Mouse (Mus musculus) lung, postnatal 4 days (tissue): Measurements from ENCODE around the gene Tmem158.

Experiments used
- DNase-seq, 2 experiments: peaks; one replicate each; pipeline ENCODE4 v3.0.0; 2021

Gene Tmem158

DNA sequence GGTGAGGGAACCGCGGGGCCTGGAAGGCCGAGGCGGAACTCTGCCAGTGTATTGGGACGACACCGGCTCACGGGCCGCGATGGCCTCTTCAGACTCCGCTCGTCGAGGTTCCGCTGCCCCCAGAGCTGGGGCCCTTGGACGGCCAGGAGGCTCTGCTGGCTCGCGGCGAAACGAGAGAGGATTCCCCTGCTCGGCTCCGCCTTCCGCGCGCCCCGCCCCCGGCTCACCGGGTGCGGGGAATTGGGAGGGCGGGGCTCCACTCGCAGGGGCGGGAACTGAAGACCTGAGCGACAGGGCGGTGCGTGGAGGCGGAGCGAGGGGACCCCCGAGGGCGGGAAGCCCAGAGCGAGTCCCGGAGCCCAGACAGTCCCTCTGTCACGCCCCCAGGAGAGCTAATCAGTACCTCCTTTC lies at the start of gene Tmem158:
TSS of gene Tmem158 (minus strand) at position 154 of the 411 bp plus-strand sequence.
- DNase-seq: peak; percentile 85 to 90

DNA sequence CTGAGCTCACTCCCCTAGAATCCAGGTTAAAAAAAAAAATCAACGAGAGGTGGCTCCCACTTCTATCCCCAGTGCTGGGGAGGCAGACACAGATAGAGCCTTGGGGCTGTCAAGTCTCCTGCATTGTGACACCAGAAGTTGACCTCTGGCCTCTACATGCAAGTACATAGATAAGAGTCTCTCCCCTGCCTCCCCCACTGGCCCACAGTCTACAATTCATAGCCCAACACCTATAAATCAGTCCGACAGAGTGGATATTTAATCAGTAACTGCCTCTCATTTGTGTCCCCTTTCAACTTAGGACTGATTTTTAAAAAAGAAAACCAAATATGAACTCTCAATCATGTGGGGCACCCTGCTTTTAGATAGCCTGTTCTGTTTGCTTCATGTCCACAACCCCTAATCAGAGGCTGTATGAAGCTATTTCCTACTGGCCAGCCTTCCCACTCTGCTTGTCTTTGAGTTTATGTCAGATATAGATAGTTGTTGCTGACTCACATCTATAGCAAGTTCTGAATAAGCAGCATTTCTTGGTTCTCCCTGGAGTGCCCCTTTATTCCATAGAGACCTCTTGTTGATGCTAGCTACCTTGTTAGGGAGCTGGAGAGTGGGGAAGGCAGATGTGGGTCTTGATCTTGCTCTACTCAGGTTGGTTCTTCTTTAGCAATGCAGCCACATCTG lies 49.3 kb upstream of the Tmem158 start:
- DNase-seq: no peak

DNA sequence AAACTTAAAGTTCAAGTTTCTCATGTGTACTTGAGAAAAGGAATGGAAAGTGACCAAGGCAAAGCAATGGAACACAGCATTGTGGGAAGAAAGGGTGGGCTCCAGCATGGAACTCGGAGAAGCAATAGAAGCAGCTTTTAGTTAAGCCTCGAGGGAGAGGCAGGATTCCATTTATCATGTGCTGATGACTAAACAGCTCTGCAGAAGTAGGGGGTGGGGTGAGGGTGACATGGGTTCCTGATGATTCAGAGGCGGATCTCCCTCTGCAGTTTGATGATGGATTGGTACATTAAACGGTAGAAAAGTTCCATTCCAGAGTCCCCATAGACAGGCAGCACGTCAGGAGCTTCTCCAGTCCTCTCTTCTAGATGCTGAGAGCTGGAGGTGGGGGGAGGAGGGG lies 48.5 kb upstream of the Tmem158 start:
- no peak for DNase-seq

DNA sequence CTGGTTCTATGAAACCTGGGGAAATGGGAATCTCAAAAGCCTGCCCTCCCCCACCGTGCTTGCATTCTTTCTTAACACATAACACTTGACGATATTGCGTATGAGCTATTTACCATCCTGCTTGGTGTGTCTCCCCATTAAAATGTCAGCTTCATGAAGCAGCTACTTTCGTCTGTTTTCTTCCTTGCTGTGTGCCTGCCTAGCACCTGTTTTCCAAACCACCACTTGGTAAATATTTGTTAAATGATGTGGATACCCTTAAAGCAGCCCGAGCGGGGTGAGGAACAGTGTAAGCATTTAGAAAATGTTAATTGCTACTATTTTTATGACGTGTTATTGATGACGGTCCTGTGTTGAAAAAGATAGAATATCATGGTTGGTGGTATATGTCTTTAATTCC lies 44.4 kb upstream of the Tmem158 start:
- DNase-seq: no peak

DNA sequence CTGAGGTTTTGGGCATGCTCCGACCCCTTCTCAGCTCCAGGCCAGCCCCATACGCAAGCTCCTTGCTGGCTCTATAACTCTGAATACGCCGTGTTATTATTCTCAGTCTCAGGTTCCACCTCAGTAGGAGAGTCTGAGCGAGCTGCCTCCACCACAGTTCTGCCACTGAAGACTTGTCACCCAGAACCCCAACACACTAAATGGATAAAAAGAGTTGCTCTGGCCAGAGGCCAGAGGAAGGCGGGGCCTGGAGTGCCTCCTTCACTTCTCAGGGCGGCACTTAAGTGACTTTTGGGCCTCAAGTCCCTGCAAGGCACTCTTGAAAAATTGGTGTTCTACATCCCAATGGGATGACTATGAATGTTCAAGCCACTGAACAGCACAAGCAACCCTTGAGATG lies 43.4 kb upstream of the Tmem158 start:
- no peak for DNase-seq

DNA sequence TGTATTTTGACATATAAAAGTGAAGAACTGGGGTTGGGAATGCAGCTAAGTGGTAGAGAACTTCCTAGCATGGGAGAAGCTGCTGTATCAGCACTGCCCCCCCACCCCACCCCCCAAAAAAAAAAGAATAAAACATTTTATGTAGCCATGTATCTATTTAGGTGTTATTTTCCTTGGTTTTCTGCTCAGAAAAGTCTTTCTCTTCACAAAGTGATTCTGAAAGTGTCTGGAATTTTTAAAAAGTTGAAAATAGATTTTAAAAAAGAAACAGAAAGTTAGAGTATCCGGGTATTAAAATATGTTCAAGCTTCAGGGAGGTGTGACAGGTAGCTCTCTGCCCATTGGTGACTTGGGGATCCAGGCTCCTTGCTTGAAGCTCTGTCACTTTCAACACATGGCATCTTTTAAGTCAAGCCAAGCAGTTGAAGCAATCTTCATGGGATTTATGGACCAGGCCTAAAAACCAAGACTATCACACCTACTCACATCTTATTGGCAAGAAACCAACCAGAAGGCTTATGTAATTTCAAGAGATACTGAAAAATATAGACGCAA lies 42.3 kb upstream of the Tmem158 start:
- DNase-seq: no peak

DNA sequence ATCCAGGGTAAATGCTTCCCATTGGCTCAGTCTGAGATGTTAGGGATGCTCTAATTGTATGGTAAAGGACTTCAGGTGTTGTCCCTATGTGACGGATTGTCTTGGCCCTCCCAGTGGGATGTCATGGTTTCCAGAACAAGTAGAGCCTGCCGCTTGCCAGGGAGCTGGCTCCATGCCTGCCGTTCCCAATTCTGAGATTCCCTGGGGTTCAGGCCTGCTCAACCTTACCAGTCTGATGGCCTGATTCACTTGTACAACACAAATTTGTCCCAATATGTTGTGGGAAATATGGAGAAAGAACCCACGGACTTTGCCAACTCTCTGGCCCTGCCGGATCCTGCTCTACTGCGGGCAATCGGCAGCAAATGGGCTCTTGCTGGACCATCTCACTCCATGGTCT lies 37.3 kb upstream of the Tmem158 start:
- no peak for DNase-seq

DNA sequence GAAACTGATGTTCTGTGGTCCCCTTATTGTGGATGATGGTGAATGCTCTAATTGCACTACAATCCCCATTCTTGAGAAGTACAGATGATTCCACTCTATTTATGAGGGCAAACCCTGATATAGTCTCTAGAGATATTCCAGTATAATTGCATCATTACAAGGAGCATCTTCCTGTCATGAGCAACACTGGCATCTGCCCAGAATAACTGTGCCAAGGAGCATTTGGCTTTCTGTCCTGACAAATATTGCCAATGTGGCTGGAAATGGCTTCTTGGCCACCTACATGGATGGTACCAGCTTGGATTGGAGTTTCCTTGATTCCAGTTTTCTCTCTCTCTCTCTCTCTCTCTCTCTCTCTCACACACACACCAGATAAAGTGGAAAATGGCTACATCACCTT lies 35.7 kb upstream of the Tmem158 start:
- no peak for DNase-seq

DNA sequence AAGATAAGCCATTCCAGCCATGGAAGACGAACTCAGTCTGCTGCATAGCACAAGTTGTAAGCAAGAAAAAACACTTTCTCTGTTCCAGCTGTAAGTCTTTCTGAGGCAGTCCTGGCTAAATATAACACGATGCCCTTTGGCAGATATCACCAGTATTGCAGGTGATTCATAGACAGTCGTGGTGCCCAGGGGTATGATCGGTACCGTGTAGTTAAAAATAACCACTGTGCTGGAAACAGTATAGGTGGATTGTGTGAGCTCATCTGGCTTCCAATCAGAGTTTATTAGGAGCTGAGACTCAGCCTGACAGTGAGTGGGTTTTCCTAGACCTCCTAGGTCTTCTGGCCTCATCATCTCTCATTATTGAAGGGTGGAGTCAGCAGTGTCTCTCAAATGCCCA lies 34.0 kb upstream of the Tmem158 start:
- no peak for DNase-seq

DNA sequence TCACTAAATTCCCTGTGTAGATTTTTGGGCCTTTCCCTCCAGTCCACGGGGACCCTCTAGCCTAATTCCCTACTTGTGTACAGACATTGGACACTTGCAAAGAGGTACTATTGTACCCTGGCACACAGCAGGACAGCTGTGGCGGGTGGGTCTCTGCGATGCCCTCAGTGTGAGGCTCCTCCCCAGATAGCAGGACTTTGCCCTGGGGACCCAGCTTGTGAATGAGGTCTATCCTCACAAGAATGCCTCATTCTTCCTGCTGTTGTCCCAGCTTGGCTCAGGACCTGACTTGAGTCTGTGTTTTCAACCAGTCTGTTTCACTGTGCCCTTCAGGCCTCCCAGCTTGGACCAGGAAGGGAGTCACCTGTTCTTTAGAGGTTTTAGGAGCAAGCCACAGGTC lies 27.8 kb upstream of the Tmem158 start:
- DNase-seq: no peak

DNA sequence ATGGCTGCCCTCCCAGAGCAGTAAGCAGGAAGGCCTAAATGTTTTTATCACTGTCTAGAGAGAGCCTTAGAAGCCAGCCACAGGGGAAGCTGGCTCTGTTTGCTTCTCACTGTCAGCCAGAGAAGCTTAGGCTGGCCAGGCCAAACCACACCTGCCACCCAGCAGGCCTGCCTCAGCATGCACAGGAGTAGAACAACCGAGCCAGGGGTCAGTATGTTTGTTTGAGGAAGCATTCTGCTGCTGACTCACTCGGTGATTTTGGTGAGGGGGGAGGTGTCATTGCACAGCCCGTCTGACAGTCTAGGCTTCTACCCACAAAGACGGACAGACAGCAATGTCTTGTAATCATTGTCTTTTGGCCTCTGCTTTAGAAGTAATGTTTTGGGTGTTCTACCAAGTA lies 25.1 kb upstream of the Tmem158 start:
- no peak for DNase-seq

DNA sequence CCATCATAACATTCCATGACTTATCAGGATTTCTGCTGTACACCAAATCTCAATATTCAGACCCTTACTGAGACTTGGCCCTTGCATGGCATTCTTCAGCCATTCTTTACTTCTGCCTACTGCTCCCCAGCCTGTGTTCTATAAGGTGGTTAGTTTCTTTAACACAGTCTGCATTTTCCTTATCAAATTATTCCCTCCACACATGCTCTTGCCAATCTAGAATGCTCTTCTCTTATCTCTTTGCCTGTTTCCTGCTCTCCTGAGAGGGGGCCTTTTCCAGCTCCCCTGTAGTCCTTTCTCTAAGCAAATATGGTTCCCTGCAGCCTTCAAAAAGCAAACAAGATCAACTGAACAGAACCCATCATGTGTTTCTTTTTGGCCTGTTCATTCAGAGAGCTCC lies 20.2 kb upstream of the Tmem158 start:
- no peak for DNase-seq

DNA sequence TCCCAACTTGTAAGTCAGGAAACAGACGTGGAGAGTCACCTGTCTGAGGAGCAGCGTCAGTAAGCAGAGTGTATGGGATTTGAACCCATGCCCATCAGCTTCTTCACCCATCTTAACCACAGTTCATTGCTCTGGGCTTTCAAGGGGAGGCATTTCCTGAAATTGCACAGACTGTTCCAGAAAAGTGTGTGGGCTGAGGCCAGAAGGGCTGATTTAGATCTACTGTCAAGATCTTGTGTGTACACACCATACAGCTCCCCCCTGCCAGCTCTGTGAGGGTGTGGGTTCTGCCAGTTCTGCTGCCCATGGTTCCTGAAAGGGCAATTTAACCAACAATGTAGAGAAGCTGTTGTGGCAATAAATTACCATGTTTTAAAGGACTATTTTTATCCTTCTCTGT lies 17.4 kb upstream of the Tmem158 start:
- no peak for DNase-seq

DNA sequence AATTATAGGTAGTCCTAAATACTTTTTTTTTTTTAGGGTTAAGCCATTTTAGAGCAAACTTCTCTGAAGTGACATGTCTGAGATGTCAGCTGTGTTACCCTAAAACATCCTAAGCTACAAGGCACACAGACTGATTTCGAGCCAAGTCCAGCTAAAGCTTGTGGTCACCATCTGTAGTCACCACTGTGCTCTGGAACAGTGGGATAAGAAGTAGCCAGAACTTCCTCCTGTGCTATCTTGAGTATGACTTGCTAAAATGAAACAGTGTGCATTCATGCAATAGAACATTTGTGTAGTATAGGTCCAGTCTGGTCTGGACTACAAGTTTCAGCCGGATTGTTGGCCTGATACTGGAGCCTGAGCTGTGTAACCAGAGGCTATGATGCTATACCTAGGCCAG lies 14.8 kb upstream of the Tmem158 start:
- DNase-seq: no peak

DNA sequence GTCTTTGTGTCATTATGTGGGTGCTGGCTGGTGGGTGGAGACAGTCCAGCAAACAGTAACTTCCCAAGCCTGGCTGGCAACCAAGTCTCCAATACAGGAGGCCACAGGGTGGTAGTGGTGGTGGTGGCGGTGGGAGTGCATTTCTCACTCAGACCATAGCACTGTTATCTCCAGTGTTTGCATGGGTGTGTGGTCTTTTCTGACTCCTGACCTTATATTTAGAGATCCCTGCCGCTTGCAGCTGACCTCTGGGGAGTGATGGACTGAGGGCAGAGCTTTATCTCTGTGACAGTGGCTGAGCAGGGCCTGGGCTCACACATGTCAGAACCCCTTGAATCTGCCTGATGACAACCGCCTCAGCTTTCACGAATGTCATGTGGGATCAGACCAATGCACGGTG lies 14.1 kb upstream of the Tmem158 start:
- no peak for DNase-seq

DNA sequence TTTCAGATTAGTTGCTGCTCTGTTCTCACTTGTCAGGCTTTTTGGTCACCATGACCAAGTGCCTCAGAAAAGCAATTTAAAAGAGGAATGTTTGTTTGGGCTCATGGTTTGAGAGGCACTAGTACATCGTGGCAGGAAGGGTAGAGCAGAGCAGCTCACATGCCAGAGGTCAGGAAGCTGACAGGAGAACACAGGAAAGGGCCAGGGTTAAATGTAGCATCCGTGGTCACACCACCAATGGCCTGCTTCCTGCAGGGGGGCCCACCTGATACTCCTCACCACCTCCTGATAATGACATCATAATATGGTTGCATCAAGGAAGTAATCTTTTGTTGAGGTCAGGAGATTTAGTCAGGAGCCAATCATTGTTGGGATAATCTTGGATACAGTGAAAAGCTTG lies 13.3 kb upstream of the Tmem158 start:
- DNase-seq: no peak

DNA sequence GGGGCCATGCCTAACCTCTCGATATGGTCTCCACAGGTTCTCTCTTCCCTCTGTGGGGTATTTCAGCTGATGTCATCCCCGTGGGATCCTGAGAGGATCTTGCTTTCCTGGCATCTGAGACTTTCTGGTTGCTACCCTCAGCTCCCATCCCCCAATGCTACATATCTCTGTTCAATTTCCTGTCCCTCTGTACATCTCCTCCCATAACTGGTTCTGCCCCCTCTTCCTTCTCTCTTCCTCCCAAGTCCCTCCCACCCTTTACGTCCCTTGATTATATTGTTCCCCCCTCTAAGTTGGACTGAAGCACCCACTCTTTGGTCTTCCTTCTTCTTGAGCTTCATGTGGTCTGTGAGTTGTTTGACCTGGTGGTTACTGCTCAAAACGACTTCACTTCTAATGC lies 11.0 kb upstream of the Tmem158 start:
- DNase-seq: no peak

DNA sequence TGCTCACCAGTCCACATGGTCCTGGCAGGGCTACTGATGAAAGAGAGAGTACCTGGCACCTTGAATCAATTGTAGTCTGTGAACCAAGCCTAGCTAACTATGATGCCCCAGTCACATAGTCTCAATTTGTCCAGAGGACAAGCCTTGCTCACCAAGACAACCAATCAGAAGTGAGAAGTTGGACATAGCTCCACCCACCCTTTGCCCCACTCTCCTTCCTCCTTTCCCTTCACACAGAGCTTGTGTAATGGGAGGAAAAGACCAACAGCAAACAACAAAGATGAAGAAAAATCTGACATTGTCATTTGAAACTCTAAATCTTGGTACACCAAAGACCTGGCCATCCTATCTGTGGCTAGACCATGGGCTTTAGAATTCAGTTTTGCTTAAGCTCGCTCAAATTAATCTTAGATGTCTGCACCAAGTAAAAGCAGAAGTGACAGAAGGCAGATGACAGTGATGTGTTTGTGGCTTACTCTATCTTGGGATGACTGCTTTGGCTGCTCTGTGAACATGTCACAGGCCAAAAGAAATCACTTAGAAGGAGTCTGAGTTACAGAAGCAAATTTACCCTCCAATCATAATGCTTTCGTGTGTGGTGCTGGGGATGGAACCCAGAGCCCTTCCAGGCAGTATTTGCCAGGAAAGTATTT lies 9.5 kb upstream of the Tmem158 start:
- DNase-seq: no peak

DNA sequence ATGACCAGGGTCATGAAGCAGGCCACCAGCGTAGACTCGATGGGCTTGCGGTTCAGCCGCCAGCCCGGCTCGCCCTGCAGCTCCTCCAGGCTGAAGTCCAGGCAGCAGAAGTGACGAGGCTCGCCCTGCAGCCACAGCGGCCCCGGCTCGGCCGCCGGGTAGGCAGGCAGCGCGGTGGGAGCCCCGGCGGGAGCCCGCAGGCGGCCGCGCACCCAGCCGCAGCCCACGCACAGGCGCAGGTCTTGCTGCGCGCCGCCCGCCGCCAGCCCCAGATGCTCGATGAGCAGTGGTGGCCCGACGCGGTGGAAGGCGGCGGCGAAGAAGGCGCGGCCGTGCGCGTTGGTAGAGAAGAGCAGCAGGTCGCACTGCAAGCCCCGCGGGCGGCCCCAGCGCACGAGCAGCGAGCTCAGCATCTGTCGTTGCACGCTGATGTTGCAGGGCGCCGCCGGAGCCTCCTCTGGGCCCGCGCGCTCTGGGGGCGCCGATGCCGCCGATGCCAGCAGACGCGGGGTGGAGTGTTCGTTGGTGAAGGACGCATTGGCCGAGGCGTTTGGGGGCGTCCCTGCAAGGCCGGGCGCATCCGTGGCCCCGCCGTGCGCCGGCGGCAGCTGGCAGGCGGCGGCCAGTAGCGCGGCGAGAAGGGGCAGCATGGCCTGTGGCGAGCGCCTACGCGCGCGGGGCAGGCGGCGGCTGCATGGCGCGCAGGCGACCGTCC lies 511 bp downstream of the Tmem158 start:
- peak in 1 of 2 experiments; percentile 68 for DNase-seq

DNA sequence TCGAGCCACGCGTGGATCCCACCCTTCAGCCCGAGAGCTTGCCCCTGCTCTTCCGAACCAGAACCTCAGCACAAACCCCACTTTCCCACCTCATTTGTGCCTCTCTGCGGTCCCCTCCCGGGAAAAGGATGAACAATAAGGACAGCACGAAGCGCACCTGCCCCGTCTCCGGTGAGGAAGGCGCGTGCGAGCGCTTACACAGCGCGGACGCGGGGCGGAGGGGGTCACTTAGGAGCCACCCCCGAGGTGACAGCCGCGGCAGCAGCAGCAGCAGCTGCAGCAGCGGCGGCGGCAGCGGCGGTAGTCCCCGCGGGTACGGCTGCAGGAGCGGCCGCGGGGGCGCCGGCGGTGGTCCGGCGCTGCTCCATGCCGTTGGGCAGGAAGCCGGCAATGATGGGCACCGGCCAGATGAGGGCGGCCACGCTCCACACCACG lies 1.1 kb downstream of the Tmem158 start:
- peak; percentile 90 for DNase-seq

DNA sequence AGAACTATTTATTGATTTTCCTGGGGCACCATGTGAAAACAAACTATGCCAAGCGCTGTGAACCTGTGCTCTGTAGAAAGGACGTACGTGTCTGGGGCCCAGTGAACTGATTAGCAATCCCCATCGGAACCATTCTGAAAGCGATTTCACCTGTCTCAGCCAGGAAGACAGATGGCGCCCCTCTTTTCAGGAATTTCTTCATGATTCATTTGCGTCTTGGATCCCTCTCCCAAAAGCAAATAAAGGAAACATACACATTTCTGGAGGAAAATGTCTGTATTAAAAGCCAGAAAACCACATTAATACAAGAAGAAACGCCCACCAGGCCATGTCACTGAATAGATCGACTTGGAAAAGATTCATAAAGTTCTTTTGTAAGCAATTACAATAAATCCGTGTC lies 1.8 kb downstream of the Tmem158 start:
- DNase-seq: no peak

DNA sequence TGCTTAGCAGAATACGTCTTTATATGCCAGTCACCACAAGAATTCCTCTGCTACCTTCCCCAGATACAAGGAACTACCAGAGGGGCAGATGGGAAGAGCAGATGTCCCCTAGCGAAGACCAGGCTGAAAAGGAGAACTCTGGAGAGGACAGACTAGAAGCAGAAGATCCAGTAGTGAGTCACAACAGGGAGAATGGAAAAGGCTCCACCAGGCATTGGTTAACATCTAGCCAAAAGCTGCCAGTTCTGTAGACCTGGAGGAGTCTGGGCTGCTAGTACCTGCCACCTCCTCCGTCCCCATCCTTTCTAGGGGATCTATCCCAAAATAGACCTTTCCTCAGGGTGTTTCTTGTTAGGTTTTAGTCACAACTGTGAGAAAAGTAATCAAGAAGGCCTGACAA lies 4.8 kb downstream of the Tmem158 start:
- DNase-seq: no peak

DNA sequence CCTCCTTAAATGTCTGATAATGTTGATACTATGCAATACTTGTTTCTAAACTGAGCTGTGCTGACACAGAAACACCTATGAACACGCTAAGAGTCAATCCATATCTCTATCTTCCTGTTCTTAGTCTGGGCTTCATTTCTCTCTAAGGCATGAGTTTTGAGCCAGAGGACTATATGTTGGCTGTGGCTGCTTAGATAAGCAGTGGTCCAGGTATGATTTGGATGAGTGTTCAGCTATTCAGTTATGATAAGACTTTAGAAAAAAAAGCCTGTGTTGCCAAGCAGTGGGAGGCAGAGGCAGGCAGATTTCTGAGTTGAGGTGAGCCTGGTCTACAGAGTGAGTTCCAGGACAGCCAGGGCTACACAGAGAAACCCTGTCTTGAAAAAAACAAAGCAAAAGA lies 12.6 kb downstream of the Tmem158 start:
- no peak for DNase-seq

DNA sequence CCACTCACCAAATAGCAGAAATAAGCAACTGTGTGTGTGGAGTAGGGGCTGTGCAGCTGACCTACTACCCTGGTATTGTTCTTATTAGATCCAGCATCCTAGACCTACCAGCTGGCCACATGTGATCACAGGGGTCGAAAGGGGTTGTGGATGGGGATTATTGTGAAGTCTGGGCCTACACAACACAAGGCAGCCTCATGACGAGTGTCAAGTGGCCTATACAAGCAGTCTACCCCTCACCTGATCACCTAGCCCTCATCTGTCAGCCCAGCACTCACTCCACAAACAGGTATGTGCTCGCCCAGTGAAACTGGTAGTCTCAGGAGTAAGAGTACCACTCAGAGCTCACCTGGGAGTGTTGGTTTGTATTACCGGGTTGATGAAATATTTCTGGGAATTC lies 15.4 kb downstream of the Tmem158 start:
- no peak for DNase-seq
